Mouse (Mus musculus) ES-Bruce4 (cell line): ENCODE data around the gene Gpbar1.

Experiments
- EP300 ChIP-seq: IDR thresholded peaks from 2 replicates; pipeline ENCODE4 v1.6.1; 2011; ENCODE audit warnings: low read depth, low read length; ENCODE audit not compliant: insufficient read depth
- POLR2A ChIP-seq: IDR thresholded peaks from one replicate; pipeline ENCODE4 v1.8.1; 2011; ENCODE audit warnings: low read length; ENCODE audit not compliant: insufficient read depth

- no peak for TF ChIP-seq EP300
- no peak for TF ChIP-seq POLR2A
Observed at GRCm38 (mm10) chr1:74262510-74262909, 15.8 kb upstream of the Gpbar1 start.
